Mouse (Mus musculus): ENCODE results near the gene Coq10b. TPM values are rescaled to one million over a fixed set of nuclear protein-coding genes. Genes with fewer than 3 reads are reported as not detected.

The Coq10b gene
- polyA plus RNA-seq, 2 experiments: 8.6 to 15.4 TPM

DNA sequence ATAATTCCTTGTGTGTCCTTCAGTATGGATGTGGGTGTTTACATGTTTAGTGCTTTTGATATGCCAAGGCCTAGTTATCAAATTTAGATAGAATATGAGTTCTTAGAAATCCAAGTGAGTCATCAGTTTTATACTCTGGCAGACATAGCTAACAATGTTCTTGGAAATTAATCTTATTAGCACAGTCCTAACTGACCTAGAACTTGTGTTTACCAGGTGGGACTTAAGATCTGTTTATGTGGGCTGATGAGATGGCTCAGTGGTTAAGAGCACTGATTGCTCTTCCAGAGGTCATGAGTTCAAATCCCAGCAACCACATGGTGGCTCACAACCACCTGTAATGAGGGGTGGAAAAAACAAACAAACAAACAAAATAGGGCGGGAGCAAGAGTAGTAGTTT, 39.9 kb downstream of the Coq10b start:
- no peak overlapping the region for H3K9ac ChIP-seq (replicated peaks)
- DNase-seq (ENCODE audit: low read depth in 3 of 3, low spot score in 3 of 3): peak in 1 of 3 experiments; percentile 69
- peaks cover 8% of the 10 kb centered on the region for H3K36me3 ChIP-seq (replicated peaks; ENCODE audit: control insufficient read depth, insufficient read depth, low read depth)
- no peak for ATAC-seq (ENCODE audit: insufficient read depth)
- H3K4me1 ChIP-seq (replicated peaks; ENCODE audit: control insufficient read depth in 2 of 2, insufficient read depth in 2 of 2, low read length in 1 of 2): peaks cover 3 to 12% of the 10 kb centered on the region in 2 experiments; a peak in 3 of 4 replicates
- H3K4me3 ChIP-seq (ENCODE audit: insufficient read depth in 1 of 2, low read depth in 2 of 2, low read length in 2 of 2): no peak overlapping the region
- H3K9me3 ChIP-seq (ENCODE audit: control insufficient read depth, low read length): no peaks in the 10 kb centered on the region
- TF ChIP-seq EP300 (IDR thresholded peaks at IDR 0.05; ENCODE audit: low read depth): peak; percentile 35
- no peak for TF ChIP-seq CTCF (IDR thresholded peaks at IDR 0.05; ENCODE audit: low read depth)
- no peak overlapping the region for H3K4me2 ChIP-seq (ENCODE audit: low read depth)
- no peaks in the 10 kb centered on the region for H3K27me3 ChIP-seq (ENCODE audit: control insufficient read depth, insufficient read depth, low read length)
- no peak overlapping the region for H3K27ac ChIP-seq
- WGBS (ENCODE audit: insufficient replicate concordance): 34% methylated on average over 1 of the region's 1 CpGs

DNA sequence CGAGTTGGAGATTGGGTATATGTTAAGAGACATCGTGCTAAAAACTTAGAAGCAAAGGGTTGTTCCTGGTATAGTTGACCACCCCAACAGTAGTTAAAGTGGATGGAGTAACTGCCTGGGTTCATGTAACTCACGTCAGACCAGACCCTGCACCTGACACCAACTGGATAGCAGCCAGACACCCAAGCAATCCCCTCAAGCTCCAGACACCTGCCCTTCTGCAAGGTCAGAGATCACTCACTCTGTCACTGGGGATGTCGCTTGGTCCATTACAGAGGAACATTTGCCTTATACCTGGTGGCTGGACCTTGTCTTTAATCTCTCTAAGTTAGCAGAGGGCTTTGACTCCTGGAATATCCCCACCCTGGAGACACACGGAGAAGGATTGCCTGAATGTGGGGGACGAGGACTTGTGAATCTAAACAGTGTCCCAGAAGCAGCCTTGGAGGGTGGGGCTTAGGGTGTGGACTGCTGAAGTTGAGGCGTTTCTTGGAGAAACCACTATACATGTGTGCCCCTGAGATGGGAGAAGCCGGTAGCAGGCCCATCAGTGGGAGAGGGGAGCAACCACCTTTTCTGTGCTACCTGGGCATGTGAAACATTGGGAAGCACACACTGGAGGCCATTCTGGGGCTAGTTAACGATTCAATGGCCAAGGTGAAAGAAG, 54.5 kb downstream of the Coq10b start:
- peak overlapping the region; percentile 28; the same call in 1 of the 2 replicates for H3K4me2 ChIP-seq (ENCODE audit: low read depth)
- H3K27me3 ChIP-seq (ENCODE audit: control insufficient read depth, insufficient read depth, low read length): no peaks in the 10 kb centered on the region
- DNase-seq (ENCODE audit: low read depth in 3 of 3, low spot score in 3 of 3): no peak
- peaks cover 3 to 10% of the 10 kb centered on the region in 2 experiments; a peak in 3 of 4 replicates for H3K4me1 ChIP-seq (replicated peaks; ENCODE audit: control insufficient read depth in 2 of 2, insufficient read depth in 2 of 2, low read length in 1 of 2)
- H3K4me3 ChIP-seq (ENCODE audit: insufficient read depth in 1 of 2, low read depth in 2 of 2, low read length in 2 of 2): no peak overlapping the region
- WGBS (ENCODE audit: insufficient replicate concordance): 46% methylated on average over 9 of the region's 9 CpGs
- ATAC-seq (ENCODE audit: insufficient read depth): peak; percentile 80
- H3K9ac ChIP-seq (replicated peaks): no peak overlapping the region
- no peak overlapping the region for H3K27ac ChIP-seq
- no peaks in the 10 kb centered on the region for H3K9me3 ChIP-seq (ENCODE audit: control insufficient read depth, low read length)
- TF ChIP-seq EP300 (IDR thresholded peaks at IDR 0.05; ENCODE audit: low read depth) (no peak), CTCF (IDR thresholded peaks at IDR 0.05; ENCODE audit: low read depth) (no peak)
- H3K36me3 ChIP-seq (replicated peaks; ENCODE audit: control insufficient read depth, insufficient read depth, low read depth): no peaks in the 10 kb centered on the region

DNA sequence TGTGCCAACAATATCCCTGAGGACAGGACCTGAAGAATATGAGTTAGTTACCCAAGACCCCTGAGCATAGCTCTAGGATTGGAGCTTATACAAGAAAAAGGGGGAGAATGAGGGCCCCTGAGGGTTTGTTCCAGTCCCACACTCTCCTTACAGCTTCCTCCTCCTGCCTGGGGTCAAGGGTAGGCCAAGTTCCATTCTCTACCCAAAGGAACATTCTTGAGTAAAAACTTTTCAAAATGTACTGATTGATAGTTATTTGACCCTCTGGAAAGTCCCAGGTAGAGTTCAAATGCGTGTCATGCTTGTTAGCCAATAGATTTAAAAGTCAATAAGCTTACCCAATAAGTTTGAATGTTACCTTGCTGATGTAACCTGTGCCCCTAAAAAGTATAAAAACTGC, 55.1 kb downstream of the Coq10b start:
- TF ChIP-seq EP300 (IDR thresholded peaks at IDR 0.05; ENCODE audit: low read depth): no peak
- no peak for TF ChIP-seq CTCF (IDR thresholded peaks at IDR 0.05; ENCODE audit: low read depth)
- no peak for ATAC-seq (ENCODE audit: insufficient read depth)
- no peaks in the 10 kb centered on the region for H3K36me3 ChIP-seq (replicated peaks; ENCODE audit: control insufficient read depth, insufficient read depth, low read depth)
- DNase-seq (ENCODE audit: low read depth in 3 of 3, low spot score in 3 of 3): no peak
- H3K27ac ChIP-seq: no peak overlapping the region
- H3K4me2 ChIP-seq (ENCODE audit: low read depth): no peak overlapping the region
- no peaks in the 10 kb centered on the region for H3K27me3 ChIP-seq (ENCODE audit: control insufficient read depth, insufficient read depth, low read length)
- H3K4me3 ChIP-seq (ENCODE audit: insufficient read depth in 1 of 2, low read depth in 2 of 2, low read length in 2 of 2): no peak overlapping the region
- H3K9me3 ChIP-seq (ENCODE audit: control insufficient read depth, low read length): no peaks in the 10 kb centered on the region
- H3K4me1 ChIP-seq (replicated peaks; ENCODE audit: control insufficient read depth in 2 of 2, insufficient read depth in 2 of 2, low read length in 1 of 2): peaks cover 3 to 10% of the 10 kb centered on the region in 2 experiments; a peak in 3 of 4 replicates
- 0 out of 2 replicates have a peak overlapping the region, but pooled peaks have one; percentile 23 for H3K9ac ChIP-seq (replicated peaks)
- 85% methylated on average over 1 of the region's 1 CpGs for WGBS (ENCODE audit: insufficient replicate concordance)

DNA sequence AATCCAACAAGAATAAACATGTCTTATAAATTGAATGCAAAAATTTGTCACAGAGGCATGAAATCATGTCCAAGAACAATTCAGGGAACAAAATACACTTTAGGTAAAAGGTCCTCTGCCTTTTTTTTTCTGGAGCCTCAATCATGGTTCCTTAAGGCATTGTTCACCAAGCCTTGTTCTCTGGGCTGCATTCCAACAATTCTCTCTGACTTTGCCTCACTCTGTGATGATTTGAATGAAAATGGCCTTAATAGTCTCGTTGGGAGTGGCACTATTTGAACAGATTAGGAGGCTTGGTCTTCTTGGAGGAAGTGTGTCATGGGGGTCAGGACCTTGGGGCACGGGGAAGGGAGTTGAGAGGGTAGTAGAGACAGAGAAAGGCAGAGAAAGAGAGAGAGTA, 55.9 kb downstream of the Coq10b start:
- no peak overlapping the region for H3K4me3 ChIP-seq (ENCODE audit: insufficient read depth in 1 of 2, low read depth in 2 of 2, low read length in 2 of 2)
- H3K9ac ChIP-seq (replicated peaks): no peak overlapping the region
- H3K36me3 ChIP-seq (replicated peaks; ENCODE audit: control insufficient read depth, insufficient read depth, low read depth): no peaks in the 10 kb centered on the region
- H3K4me2 ChIP-seq (ENCODE audit: low read depth): no peak overlapping the region
- no peaks in the 10 kb centered on the region for H3K27me3 ChIP-seq (ENCODE audit: control insufficient read depth, insufficient read depth, low read length)
- TF ChIP-seq CTCF (IDR thresholded peaks at IDR 0.05; ENCODE audit: low read depth) (no peak), EP300 (IDR thresholded peaks at IDR 0.05; ENCODE audit: low read depth) (no peak)
- DNase-seq (ENCODE audit: low read depth in 3 of 3, low spot score in 3 of 3) (no peak), ATAC-seq (ENCODE audit: insufficient read depth) (no peak)
- H3K9me3 ChIP-seq (ENCODE audit: control insufficient read depth, low read length): no peaks in the 10 kb centered on the region
- H3K4me1 ChIP-seq (replicated peaks; ENCODE audit: control insufficient read depth in 2 of 2, insufficient read depth in 2 of 2, low read length in 1 of 2): peaks cover 3 to 10% of the 10 kb centered on the region in 2 experiments; a peak in 3 of 4 replicates
- no peak overlapping the region for H3K27ac ChIP-seq
- 44% methylated on average over 2 of the region's 2 CpGs for WGBS (ENCODE audit: insufficient replicate concordance)

DNA sequence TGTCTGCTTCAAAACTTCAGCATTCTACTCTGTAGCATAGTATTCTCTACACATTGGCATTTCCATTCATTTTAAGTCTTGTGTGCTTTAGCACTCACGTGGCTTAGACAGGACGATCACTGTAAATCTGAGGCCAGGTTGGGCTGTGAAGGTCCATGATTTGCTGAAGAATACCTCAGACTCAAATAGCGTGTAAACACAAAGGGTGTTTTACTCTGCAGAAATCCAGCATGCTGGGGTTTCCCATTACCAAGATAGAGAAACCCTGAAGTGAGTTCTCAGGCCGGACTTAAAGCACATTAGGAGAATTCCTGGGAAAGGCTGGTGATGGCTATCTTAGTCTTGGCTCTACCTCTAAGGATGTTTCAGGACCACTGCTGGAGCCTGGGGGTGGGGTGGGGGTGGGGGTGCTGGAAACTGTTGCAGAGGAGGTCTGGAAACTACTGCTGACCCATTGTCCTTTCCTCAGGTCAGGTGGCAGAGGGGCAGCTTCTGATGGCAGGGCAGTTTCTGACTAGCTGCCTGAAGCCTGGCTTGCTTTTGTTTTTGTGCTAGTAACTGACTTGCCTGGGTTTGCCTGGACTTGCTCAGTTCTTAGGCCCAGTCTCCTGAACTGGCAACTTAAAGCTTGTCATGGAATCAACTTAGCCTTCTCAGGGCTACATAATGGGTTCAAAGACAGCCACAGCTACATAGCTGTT, 56.6 kb downstream of the Coq10b start:
- DNase-seq (ENCODE audit: low read depth in 3 of 3, low spot score in 3 of 3) (no peak), ATAC-seq (ENCODE audit: insufficient read depth) (no peak)
- peaks cover 3 to 10% of the 10 kb centered on the region in 2 experiments; a peak in 3 of 4 replicates for H3K4me1 ChIP-seq (replicated peaks; ENCODE audit: control insufficient read depth in 2 of 2, insufficient read depth in 2 of 2, low read length in 1 of 2)
- TF ChIP-seq EP300 (IDR thresholded peaks at IDR 0.05; ENCODE audit: low read depth) (no peak), CTCF (IDR thresholded peaks at IDR 0.05; ENCODE audit: low read depth) (no peak)
- 64% methylated on average over 4 of the region's 4 CpGs for WGBS (ENCODE audit: insufficient replicate concordance)
- no peak overlapping the region for H3K9ac ChIP-seq (replicated peaks)
- no peak overlapping the region for H3K4me2 ChIP-seq (ENCODE audit: low read depth)
- H3K36me3 ChIP-seq (replicated peaks; ENCODE audit: control insufficient read depth, insufficient read depth, low read depth): no peaks in the 10 kb centered on the region
- no peaks in the 10 kb centered on the region for H3K9me3 ChIP-seq (ENCODE audit: control insufficient read depth, low read length)
- H3K4me3 ChIP-seq (ENCODE audit: insufficient read depth in 1 of 2, low read depth in 2 of 2, low read length in 2 of 2): no peak overlapping the region
- no peaks in the 10 kb centered on the region for H3K27me3 ChIP-seq (ENCODE audit: control insufficient read depth, insufficient read depth, low read length)
- H3K27ac ChIP-seq: no peak overlapping the region

Other genes starting within 250 kb of the Coq10b start
- 3.1 and 4.2 TPM in 2 replicates for gene Ankrd44, start 126.4 kb upstream of the Coq10b start, polyA plus RNA-seq (2012; rRNA removed)
- 4.5 and 6.1 TPM in 2 replicates for gene Ankrd44, start 126.4 kb upstream of the Coq10b start, polyA plus RNA-seq (2014; fragmentation: Nextera tagmentation; extraction: Ambion mirVana)
- 30.9 and 45.0 TPM in 2 replicates for gene Sf3b1, start 25.3 kb upstream of the Coq10b start, polyA plus RNA-seq (2012; rRNA removed)
- 122 and 132 TPM in 2 replicates for gene Sf3b1, start 25.3 kb upstream of the Coq10b start, polyA plus RNA-seq (2014; fragmentation: Nextera tagmentation; extraction: Ambion mirVana)
- gene Hspe1, start 35.4 kb downstream of the Coq10b start, polyA plus RNA-seq (2012; rRNA removed): 148 and 306 TPM in 2 replicates
- gene Hspe1, start 35.4 kb downstream of the Coq10b start, polyA plus RNA-seq (2014; fragmentation: Nextera tagmentation; extraction: Ambion mirVana): 396 and 414 TPM in 2 replicates
- gene Hspd1, start 35.5 kb downstream of the Coq10b start, polyA plus RNA-seq (2012; rRNA removed): 73.8 and 163 TPM in 2 replicates
- gene Hspd1, start 35.5 kb downstream of the Coq10b start, polyA plus RNA-seq (2014; fragmentation: Nextera tagmentation; extraction: Ambion mirVana): 241 and 264 TPM in 2 replicates
- gene Mob4, start 78.5 kb downstream of the Coq10b start, polyA plus RNA-seq (2012; rRNA removed): 7.3 and 10.8 TPM in 2 replicates
- 36.0 and 38.0 TPM in 2 replicates for gene Mob4, start 78.5 kb downstream of the Coq10b start, polyA plus RNA-seq (2014; fragmentation: Nextera tagmentation; extraction: Ambion mirVana)
- gene Rftn2, start 174.0 kb downstream of the Coq10b start, polyA plus RNA-seq (2012; rRNA removed): 0.28 and 0.38 TPM in 2 replicates
- 0.37 and 0.62 TPM in 2 replicates for gene Rftn2, start 174.0 kb downstream of the Coq10b start, polyA plus RNA-seq (2014; fragmentation: Nextera tagmentation; extraction: Ambion mirVana)
- 1.6 and 1.9 TPM in 2 replicates for gene Mars2, start 184.4 kb downstream of the Coq10b start, polyA plus RNA-seq (2012; rRNA removed)
- gene Mars2, start 184.4 kb downstream of the Coq10b start, polyA plus RNA-seq (2014; fragmentation: Nextera tagmentation; extraction: Ambion mirVana): 2.1 and 2.2 TPM in 2 replicates